Mouse (Mus musculus): ENCODE data around the gene Myo9b.
"Not testable (repeated sequence)": the region's sequence is repeated elsewhere in the genome, so short reads cannot be mapped to it uniquely, and the experiment has no call there.

The Myo9b gene

GRCm38 (mm10) chr8:71272286-71273150 lies at the start of gene Myo9b, which contains the start of gene Haus8:
Myo9b (plus strand) TSS chr8:71272714.
Haus8 (minus strand) TSS chr8:71272934.
- peak; percentile 100 for DNase-seq (ENCODE audit: low read depth, low spot score)

DNA sequence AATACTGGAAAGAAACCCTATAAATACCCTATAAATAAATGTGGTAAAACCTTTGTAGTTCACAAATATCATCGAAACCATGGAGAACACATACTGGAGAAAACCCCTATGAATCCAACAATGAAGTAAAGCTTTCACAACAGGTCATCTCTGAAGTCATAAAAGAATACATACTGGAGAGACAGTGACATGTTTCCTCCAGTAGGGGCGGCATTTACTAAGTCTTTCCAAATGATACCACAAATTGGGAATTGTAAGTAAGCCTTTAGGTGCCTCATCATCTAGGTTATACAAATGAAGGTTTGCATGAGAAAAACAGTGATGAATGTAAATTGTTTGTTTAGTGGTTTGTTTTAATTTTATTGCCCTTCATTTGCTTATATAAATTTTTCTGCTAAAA lies 48.0 kb upstream of the Myo9b start:
- peak; percentile 60 for DNase-seq (ENCODE audit: low read depth, low spot score)

- DNase-seq (ENCODE audit: low read depth, low spot score) = no peak
These were observed 29.8 kb upstream of the Myo9b start for GRCm38 (mm10) chr8:71242757-71243156.

DNA sequence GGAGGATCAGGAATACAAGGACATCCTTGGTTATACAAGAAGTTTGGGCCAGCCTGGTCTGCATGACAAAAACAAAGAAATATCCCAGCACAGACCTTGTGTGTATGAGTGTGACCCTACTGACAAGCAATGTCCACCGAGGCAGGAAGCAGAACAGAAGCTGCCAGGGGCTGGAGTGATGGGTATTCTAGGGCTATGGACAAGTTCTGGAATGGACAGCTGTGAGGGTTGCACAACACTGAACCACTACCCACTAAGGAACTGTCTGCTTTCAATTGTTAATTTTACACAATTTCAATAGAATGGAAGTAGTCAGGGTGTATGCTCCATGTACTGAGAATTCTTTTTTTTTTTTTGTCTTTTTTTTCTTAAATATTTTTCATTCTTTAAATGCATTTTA lies 24.3 kb upstream of the Myo9b start:
- DNase-seq (ENCODE audit: low read depth, low spot score) = no peak

DNA sequence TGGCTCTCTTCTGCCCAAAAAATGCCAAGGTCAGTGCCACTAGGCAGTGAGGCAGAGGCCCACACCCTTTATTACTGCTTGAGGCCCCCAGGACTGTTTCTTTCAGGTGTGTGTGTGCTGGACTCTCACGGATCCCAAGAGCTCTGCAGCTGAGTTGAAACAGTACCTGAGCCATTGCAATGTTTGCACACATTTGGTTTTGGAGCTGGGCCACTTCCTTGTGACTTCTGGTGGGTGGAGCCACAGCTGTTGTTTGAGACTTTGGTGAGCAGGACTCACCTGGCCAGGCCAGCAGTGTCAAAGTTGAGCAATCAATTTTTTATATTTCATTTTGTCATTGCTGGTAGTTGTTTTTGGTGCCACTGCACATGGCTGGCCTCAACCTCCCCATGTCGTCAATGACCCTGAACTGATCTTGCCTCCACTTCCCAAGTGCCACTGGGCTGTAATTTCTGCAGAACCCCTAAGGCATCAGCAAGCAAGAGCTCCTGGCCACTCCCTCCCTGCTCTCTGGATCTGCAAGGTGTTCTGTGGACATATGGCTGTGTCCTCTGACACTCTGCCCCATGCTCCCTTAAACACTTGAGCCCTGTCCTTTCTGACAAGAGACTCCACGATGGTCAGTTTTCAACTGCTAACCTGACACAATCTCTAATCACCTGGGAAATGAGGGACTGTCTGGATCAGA lies 15.8 kb upstream of the Myo9b start:
- no peak for DNase-seq (ENCODE audit: low read depth, low spot score)

GRCm38 (mm10) chr8:71261234-71261633 lies 11.3 kb upstream of the Myo9b start:
- DNase-seq (ENCODE audit: low read depth, low spot score) = peak; percentile 61

- DNase-seq (ENCODE audit: low read depth, low spot score) = no peak
These were observed 4.8 kb upstream of the Myo9b start for GRCm38 (mm10) chr8:71267690-71268089.

- DNase-seq (ENCODE audit: low read depth, low spot score) = not testable (repeated sequence)
These were observed 4.2 kb upstream of the Myo9b start for GRCm38 (mm10) chr8:71268286-71268685.

DNA sequence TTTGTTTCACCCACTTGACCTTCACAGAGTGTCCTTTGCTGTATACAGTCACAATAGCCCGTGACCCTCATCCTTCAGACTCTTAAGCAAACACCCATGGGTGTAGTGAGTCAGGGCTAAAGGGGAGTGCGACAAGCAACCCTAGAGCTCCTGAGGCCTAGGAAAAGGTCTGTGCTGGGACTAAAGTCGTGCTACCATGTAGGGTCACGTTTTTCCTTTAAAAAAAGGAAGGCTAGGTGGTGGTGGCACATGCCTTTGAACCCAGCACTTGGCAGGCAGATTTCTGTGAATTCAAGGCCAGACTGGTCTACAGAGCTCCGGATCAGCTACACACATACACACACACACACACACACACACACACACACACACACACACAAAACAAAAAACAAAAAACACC lies 884 bp upstream of the Myo9b start:
- peak; percentile 28 for DNase-seq (ENCODE audit: low read depth, low spot score)

- peak; percentile 83 for DNase-seq (ENCODE audit: low read depth, low spot score)
These were observed 617 bp downstream of the Myo9b start for GRCm38 (mm10) chr8:71273151-71273510.

- DNase-seq (ENCODE audit: low read depth, low spot score) = no peak
These were observed 2.0 kb downstream of the Myo9b start for GRCm38 (mm10) chr8:71274478-71274877.

- peak; percentile 88 for DNase-seq (ENCODE audit: low read depth, low spot score)
These were observed 3.7 kb downstream of the Myo9b start for GRCm38 (mm10) chr8:71276166-71276565.

DNA sequence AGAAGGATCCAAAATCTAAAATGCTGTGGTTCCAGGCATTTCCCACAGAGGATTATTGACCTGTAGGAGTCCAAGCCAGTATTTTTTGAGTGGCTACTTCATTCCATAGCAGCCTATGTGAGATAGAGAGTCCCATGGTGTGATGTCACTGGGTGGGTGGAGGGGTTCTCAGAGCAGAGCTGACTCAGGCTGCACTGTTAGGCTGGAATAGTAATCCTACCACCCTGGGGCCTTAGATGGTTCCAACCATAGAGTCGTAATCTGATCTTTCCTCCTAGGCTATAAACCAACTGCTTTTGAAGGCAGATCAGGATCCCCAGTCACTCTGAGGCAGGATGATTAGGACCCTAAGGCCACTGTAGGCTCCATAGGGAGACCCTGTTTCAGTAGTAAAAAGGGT lies 6.9 kb downstream of the Myo9b start:
- peak; percentile 64 for DNase-seq (ENCODE audit: low read depth, low spot score)

- peak; percentile 50 for DNase-seq (ENCODE audit: low read depth, low spot score)
These were observed 9.2 kb downstream of the Myo9b start for GRCm38 (mm10) chr8:71281731-71282130.

- DNase-seq (ENCODE audit: low read depth, low spot score) = peak; percentile 50
These were observed 10.1 kb downstream of the Myo9b start for GRCm38 (mm10) chr8:71282621-71283020.

DNA sequence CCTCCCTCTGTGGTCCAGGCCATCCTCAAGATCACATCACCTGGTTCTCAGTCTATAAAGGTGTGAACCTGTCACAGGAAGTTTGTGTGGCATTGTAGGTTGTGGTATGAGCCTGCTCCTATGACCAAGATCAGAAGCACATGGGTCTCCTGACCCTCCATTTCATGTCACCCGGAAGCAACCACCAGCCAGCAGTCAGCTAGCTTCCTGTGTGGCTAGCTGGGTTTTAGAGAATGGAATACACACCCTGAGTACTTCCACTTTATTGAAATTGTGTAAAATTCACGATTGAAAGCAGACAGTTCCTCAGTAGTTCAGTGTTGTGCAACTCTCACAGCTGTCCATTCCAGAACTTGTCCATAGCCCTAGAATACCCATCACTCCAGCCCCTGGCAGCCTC lies 13.7 kb downstream of the Myo9b start:
- not testable (repeated sequence) for DNase-seq (ENCODE audit: low read depth, low spot score)

GRCm38 (mm10) chr8:71288441-71288949 lies 16.0 kb downstream of the Myo9b start:
- DNase-seq (ENCODE audit: low read depth, low spot score) = no peak

DNA sequence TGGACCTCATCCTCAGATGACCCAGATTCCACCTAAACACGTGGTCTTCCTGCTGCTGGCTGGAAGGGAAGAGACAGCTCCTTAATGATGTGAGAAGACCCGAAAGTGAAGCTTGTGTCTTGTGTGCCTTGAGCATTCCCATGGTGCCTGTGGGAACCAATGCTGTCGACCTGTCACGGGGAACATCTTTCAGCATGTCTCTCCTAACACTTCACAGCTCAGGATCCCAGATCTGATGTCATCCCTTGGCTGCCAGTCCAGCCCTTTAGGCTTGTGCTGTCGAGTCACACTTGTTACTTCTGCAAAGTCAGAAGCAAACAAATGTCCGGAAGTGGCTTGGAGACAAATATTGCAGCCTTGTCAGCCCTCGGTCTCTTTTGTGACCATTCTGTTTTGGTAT lies 16.6 kb downstream of the Myo9b start:
- peak; percentile 55 for DNase-seq (ENCODE audit: low read depth, low spot score)

- no peak for DNase-seq (ENCODE audit: low read depth, low spot score)
These were observed 17.7 kb downstream of the Myo9b start for GRCm38 (mm10) chr8:71290211-71290610.

DNA sequence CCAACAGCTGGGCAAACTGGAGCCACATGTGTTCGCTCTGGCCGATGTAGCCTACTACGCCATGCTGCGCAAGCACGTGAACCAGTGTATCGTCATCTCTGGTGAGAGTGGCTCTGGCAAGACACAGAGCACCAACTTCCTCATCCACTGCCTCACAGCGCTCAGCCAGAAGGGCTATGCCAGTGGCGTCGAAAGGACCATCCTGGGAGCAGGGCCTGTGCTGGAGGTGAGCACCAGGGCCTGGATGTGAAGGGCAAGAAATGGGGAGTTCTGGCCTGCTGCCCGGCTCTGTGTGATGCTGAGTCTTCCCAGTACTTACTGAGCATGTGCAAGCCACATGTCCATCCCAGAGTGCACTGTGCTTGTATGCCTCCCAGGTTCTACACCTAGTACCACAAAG lies 18.4 kb downstream of the Myo9b start:
- no peak for DNase-seq (ENCODE audit: low read depth, low spot score)

DNA sequence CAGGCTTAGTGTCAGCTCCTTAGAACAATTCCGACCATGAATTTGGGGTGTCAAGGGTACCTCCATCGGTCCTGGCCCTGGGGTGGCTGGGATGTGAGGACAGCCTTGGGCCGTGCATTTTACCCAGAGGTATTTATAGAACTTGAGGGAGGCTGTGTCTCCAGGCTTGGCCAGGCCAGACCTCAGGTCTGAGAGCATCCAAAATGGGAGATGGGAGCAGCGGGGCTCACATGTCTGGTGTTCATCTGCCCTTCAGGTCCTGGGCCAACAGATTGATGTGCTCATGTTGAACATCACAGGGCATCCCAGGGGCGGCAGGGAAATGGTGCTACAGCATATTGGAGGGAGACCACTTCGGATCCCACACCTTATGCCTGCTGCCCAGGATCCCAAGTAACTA lies 18.8 kb downstream of the Myo9b start:
- no peak for DNase-seq (ENCODE audit: low read depth, low spot score)

DNA sequence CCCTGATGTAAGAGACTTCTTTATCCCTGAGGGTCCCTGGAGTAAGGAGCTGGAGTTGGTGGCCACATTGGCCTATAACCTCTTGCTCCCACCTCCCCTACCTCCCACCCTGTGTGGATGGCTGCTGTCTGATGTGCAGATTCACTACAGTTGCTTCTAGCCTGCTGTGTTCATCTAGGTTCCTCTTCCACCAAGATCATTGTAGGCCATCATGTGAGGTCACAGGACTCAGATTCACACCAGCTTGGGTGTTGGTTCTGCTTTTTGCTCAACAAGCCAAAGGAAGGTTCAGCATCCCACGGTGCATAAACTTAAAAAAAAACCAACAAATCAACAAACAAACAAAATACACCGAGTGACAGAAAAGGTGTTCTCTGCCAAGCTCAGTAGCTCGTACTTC lies 21.4 kb downstream of the Myo9b start:
- not testable (repeated sequence) for DNase-seq (ENCODE audit: low read depth, low spot score)

GRCm38 (mm10) chr8:71296188-71296621 lies 23.7 kb downstream of the Myo9b start:
- no peak for DNase-seq (ENCODE audit: low read depth, low spot score)

Data from 3T3-L1 (cell line).